Mouse (Mus musculus) forebrain, embryonic 15.5 days (tissue): Measurements from ENCODE around the gene Syt7. TPM values are rescaled to one million over a fixed set of nuclear protein-coding genes. Genes with fewer than 3 reads are reported as not detected.
A peak's percentile ranks its signal among the peaks of the same experiment; 100 is the strongest.

ENCODE experiments used
- ATAC-seq: fragments of 200-750 bp; cut with Nextera tagmentation; replicated peaks from 2 replicates; pipeline ENCODE4 v1.8.0; 2017; ENCODE audit warnings: mild to moderate bottlenecking, moderate TSS enrichment, moderate library complexity
- H3K27ac ChIP-seq: fragments of 300-500 bp; sonication (generic); replicated peaks from 2 replicates; pipeline ENCODE4 v1.5.1; 2015; ENCODE audit warnings: mild to moderate bottlenecking, inconsistent platforms
- H3K27me3 ChIP-seq: fragments of 300-500 bp; sonication (generic); 2 replicates; pipeline ENCODE4 v1.6.1; 2015; ENCODE audit warnings: inconsistent platforms
- H3K36me3 ChIP-seq: fragments of 300-500 bp; sonication (generic); 2 replicates; pipeline ENCODE4 v1.6.1; 2015; ENCODE audit warnings: mild to moderate bottlenecking, inconsistent platforms
- H3K4me1 ChIP-seq: fragments of 300-500 bp; sonication (generic); 2 replicates; pipeline ENCODE4 v1.6.1; 2015; ENCODE audit warnings: inconsistent platforms
- H3K4me2 ChIP-seq: fragments of 300-500 bp; sonication (generic); replicated peaks from 2 replicates; pipeline ENCODE4 v1.6.1; 2015; ENCODE audit warnings: mild to moderate bottlenecking, inconsistent platforms
- H3K4me3 ChIP-seq: fragments of 300-500 bp; sonication (generic); 2 replicates; pipeline ENCODE4 v1.5.1; 2015; ENCODE audit warnings: mild to moderate bottlenecking, inconsistent platforms
- H3K9ac ChIP-seq: fragments of 300-500 bp; sonication (generic); replicated peaks from 2 replicates; pipeline ENCODE4 v1.6.1; 2015; ENCODE audit warnings: mild to moderate bottlenecking, inconsistent platforms
- H3K9me3 ChIP-seq: fragments of 300-500 bp; sonication (generic); 2 replicates; pipeline ENCODE4 v1.6.1; 2016; ENCODE audit warnings: inconsistent platforms
- WGBS: fragments of 180-500 bp; shearing (Covaris S2); methylation state at CpG from one replicate; pipeline ENCODE4 v1.1.7; 2015; ENCODE audit warnings: mixed read lengths; 5-methylcytosine and 5-hydroxymethylcytosine counted together
- polyA plus RNA-seq: library from polyadenylated mRNA; unstranded; fragments of >200 nt; fragmentation: Nextera tagmentation; extraction: Ambion mirVana; gene quantifications from 2 replicates; pipeline ENCODE4 v1.2.1, GENCODE M21; 2015

The Syt7 gene
- polyA plus RNA-seq, 1 experiment from 2014 or later, result 8.9 TPM

DNA sequence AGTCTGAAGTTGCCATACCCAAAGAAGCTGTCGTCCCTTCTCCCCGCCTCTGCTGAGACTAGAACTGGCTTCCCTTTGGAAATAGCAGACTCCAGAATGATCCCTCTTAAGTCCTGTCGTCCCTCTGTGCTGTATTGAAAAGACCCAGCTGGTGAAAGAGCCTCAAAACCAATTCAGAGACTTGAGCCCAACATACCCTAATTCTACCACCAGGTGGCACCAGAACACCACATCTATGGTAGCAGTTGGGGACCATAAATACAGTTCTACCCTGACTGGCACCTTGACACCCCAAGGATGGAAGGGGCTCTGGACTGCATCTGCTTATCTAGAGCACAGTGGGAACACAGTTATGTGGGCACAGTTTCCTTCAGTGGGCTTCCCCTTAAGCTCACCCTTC is 60.8 kb downstream of the Syt7 start:
- Histone ChIP-seq H3K4me1 (no peaks in the 10 kb centered on the region), H3K4me3 (no peak overlapping the region), H3K9ac (no peak overlapping the region), H3K27ac (no peak overlapping the region), H3K4me2 (no peak overlapping the region), H3K9me3 (no peaks in the 10 kb centered on the region), H3K36me3 (peaks cover 9% of the 10 kb centered on the region), H3K27me3 (peaks cover 6% of the 10 kb centered on the region; the same call in 1 of the 2 replicates)
- 7% methylated on average over 3 of the region's 3 CpGs for WGBS
- peak; percentile 53 for ATAC-seq

- 79% methylated on average over 4 of the region's 4 CpGs for WGBS
- Histone ChIP-seq H3K4me2 (no peak overlapping the region), H3K4me1 (peaks cover 24% of the 10 kb centered on the region)
Observed at GRCm38 (mm10) chr19:10454718-10455436, 66.0 kb downstream of the Syt7 start.

GRCm38 (mm10) chr19:10455437-10455806 is 66.5 kb downstream of the Syt7 start:
- Histone ChIP-seq H3K36me3 (no peaks in the 10 kb centered on the region), H3K27ac (no peak overlapping the region), H3K27me3 (peaks cover 54% of the 10 kb centered on the region), H3K4me3 (no peak overlapping the region), H3K4me1 (peaks cover 24% of the 10 kb centered on the region), H3K4me2 (no peak overlapping the region), H3K9me3 (no peaks in the 10 kb centered on the region), H3K9ac (no peak overlapping the region)
- ATAC-seq, result no peak
- WGBS, result 71% methylated on average over 3 of the region's 3 CpGs

More at GRCm38 (mm10) chr19:10454718-10455436, 66.0 kb downstream of the Syt7 start:
- no peak for ATAC-seq
- Histone ChIP-seq H3K9me3 (no peaks in the 10 kb centered on the region), H3K4me3 (no peak overlapping the region), H3K27ac (no peak overlapping the region), H3K36me3 (no peaks in the 10 kb centered on the region), H3K9ac (no peak overlapping the region), H3K27me3 (peaks cover 52% of the 10 kb centered on the region)

GRCm38 (mm10) chr19:10456752-10457483 is 68.0 kb downstream of the Syt7 start, which contains the start of gene Lrrc10b:
Lrrc10b (minus strand) TSS chr19:10457473.
- Histone ChIP-seq H3K9ac (peak within 1 kb of the TSS; percentile 41), H3K36me3 (no peaks in the 10 kb centered on the region), H3K4me1 (peaks cover 24% of the 10 kb centered on the region), H3K9me3 (no peaks in the 10 kb centered on the region), H3K4me3 (peak within 1 kb of the TSS; percentile 52), H3K4me2 (peak within 1 kb of the TSS; percentile 85), H3K27ac (peak within 1 kb of the TSS; percentile 59), H3K27me3 (peaks cover 60% of the 10 kb centered on the region)
- peak; percentile 77 for ATAC-seq
- WGBS, result under 1% methylated on average over 89 of the region's 96 CpGs

- Histone ChIP-seq H3K36me3 (no peaks in the 10 kb centered on the region), H3K27me3 (peaks cover 60% of the 10 kb centered on the region), H3K4me3 (peak overlapping the region; percentile 52), H3K4me2 (peak overlapping the region; percentile 85), H3K4me1 (peaks cover 24% of the 10 kb centered on the region), H3K9me3 (no peaks in the 10 kb centered on the region), H3K27ac (no peak overlapping the region), H3K9ac (peak overlapping the region; percentile 41; the same call in 1 of the 2 replicates)
- ATAC-seq, result peak; percentile 90
- under 1% methylated on average over 33 of the region's 34 CpGs for WGBS
Observed at GRCm38 (mm10) chr19:10457484-10457800, 68.6 kb downstream of the Syt7 start.

DNA sequence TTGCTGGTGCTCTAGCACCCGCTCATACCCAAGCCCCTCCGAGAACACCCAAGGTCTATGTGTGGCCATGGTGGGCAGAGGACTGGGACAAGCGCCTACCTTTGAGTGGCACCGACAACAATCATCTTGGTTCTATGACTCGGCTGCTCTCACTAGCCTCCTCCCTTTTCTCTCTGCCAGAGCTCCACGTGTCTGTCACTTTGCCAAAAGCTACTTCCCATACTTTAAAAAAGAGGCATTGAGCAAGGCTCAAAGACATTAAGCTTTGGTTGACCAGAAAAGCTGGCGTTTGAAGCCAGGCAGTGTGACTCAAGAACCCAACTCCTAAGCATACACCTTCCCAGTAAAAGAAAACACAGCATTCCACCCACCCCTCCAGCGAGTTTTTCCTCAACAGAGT is 69.2 kb downstream of the Syt7 start:
- H3K9ac ChIP-seq, result no peak overlapping the region
- peak; percentile 16 for ATAC-seq
- H3K4me3 ChIP-seq, result peak overlapping the region; percentile 52
- no peak overlapping the region for H3K27ac ChIP-seq
- no peaks in the 10 kb centered on the region for H3K9me3 ChIP-seq
- no peaks in the 10 kb centered on the region for H3K36me3 ChIP-seq
- peaks cover 60% of the 10 kb centered on the region for H3K27me3 ChIP-seq
- 13% methylated on average over 8 of the region's 8 CpGs for WGBS
- peaks cover 24% of the 10 kb centered on the region for H3K4me1 ChIP-seq
- peak overlapping the region; percentile 85 for H3K4me2 ChIP-seq

DNA sequence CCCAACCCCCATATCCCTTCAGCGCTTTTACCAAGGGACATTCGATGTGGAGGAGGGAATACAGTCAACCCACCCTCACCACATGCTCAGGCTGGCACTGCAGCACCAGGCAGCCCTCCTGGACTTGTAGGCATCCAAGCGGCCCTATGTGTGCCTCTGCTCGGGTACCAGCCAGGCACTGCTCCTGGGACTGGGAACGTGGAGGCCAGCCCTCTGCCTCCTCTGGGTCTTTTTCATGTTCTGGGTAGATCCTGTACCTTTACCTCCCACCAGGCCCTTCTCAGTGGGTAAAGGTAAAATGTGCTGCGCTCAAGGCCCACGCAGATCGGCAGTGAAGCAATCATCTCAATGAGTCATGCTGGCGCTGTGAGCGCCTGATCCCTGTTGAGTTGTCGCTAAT is 71.0 kb downstream of the Syt7 start:
- Histone ChIP-seq H3K4me3 (no peak overlapping the region), H3K9ac (no peak overlapping the region), H3K36me3 (no peaks in the 10 kb centered on the region), H3K4me2 (no peak overlapping the region), H3K4me1 (peaks cover 24% of the 10 kb centered on the region), H3K9me3 (no peaks in the 10 kb centered on the region), H3K27ac (no peak overlapping the region), H3K27me3 (peaks cover 57% of the 10 kb centered on the region)
- 52% methylated on average over 11 of the region's 11 CpGs for WGBS
- ATAC-seq, result no peak

GRCm38 (mm10) chr19:10461584-10461983 is 72.7 kb downstream of the Syt7 start:
- H3K4me3 ChIP-seq, result no peak overlapping the region
- H3K27me3 ChIP-seq, result peaks cover 40% of the 10 kb centered on the region
- no peak overlapping the region for H3K9ac ChIP-seq
- H3K4me1 ChIP-seq, result peaks cover 18% of the 10 kb centered on the region
- H3K27ac ChIP-seq, result no peak overlapping the region
- no peaks in the 10 kb centered on the region for H3K36me3 ChIP-seq
- no peak for ATAC-seq
- H3K4me2 ChIP-seq, result no peak overlapping the region
- no peaks in the 10 kb centered on the region for H3K9me3 ChIP-seq
- WGBS, result 50% methylated on average over 7 of the region's 7 CpGs

DNA sequence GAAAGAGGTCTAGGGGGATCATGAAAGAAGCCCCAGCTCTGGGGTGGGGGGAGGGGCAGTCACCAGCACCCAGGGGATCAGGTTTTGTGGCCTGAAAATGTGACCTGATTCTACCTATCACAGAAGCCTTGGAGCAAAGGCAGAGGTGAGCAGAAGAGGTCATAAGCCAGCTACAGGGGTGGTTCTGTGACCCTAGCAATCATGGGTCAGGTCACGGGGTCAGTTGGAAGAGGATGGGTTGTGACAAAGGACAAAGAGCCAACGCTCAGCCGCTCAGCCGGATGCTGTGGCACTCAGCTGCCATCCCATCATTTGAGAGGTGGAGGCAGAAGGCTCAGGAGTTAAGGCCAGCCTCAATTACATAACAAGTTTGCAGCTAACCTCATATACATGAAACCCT is 75.5 kb downstream of the Syt7 start:
- no peaks in the 10 kb centered on the region for H3K9me3 ChIP-seq
- no peaks in the 10 kb centered on the region for H3K36me3 ChIP-seq
- H3K4me2 ChIP-seq, result no peak overlapping the region
- H3K9ac ChIP-seq, result no peak overlapping the region
- no peak for ATAC-seq
- peaks cover 18% of the 10 kb centered on the region; the same call in 1 of the 2 replicates for H3K27me3 ChIP-seq
- no peaks in the 10 kb centered on the region for H3K4me1 ChIP-seq
- H3K27ac ChIP-seq, result no peak overlapping the region
- 21% methylated on average over 4 of the region's 4 CpGs for WGBS
- no peak overlapping the region for H3K4me3 ChIP-seq

GRCm38 (mm10) chr19:10469171-10469658 is 80.3 kb downstream of the Syt7 start:
- H3K27ac ChIP-seq, result no peak overlapping the region
- no peaks in the 10 kb centered on the region for H3K4me1 ChIP-seq
- WGBS, result 64% methylated on average over 8 of the region's 8 CpGs
- H3K27me3 ChIP-seq, result no peaks in the 10 kb centered on the region
- no peak overlapping the region for H3K4me2 ChIP-seq
- H3K9me3 ChIP-seq, result no peaks in the 10 kb centered on the region
- ATAC-seq, result no peak
- H3K4me3 ChIP-seq, result no peak overlapping the region
- no peak overlapping the region for H3K9ac ChIP-seq
- H3K36me3 ChIP-seq, result no peaks in the 10 kb centered on the region

DNA sequence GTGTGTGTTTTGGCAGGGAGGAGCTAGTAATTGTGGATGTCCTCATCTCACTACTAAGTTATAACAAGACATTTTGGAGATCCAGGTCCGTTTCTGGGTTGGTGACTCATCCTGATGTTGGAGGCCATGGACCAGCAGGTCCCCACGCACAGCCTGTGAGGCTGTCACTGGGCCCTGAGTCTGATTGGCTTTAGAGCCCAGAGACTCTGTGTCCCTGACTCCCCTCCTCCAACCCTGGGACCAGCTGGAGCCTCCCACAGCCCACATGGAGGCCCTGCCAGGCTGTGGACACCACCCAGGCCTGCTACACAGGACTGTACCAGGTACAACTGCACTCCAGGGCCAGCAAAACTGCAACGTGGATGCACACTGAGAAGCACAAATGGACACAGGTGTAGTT is 84.1 kb downstream of the Syt7 start:
- H3K4me1 ChIP-seq, result no peaks in the 10 kb centered on the region
- H3K4me3 ChIP-seq, result no peak overlapping the region
- WGBS, result 77% methylated on average over 3 of the region's 3 CpGs
- H3K9ac ChIP-seq, result no peak overlapping the region
- no peak overlapping the region for H3K4me2 ChIP-seq
- ATAC-seq, result no peak
- H3K27me3 ChIP-seq, result no peaks in the 10 kb centered on the region
- no peak overlapping the region for H3K27ac ChIP-seq
- H3K9me3 ChIP-seq, result no peaks in the 10 kb centered on the region
- H3K36me3 ChIP-seq, result no peaks in the 10 kb centered on the region

- 16% methylated on average over 6 of the region's 6 CpGs for WGBS
- Histone ChIP-seq H3K27me3 (no peaks in the 10 kb centered on the region), H3K36me3 (no peaks in the 10 kb centered on the region), H3K9me3 (no peaks in the 10 kb centered on the region), H3K4me1 (no peaks in the 10 kb centered on the region), H3K27ac (no peak overlapping the region), H3K9ac (no peak overlapping the region), H3K4me3 (no peak overlapping the region), H3K4me2 (no peak overlapping the region)
- ATAC-seq, result no peak
Observed at GRCm38 (mm10) chr19:10473779-10474178, 84.9 kb downstream of the Syt7 start.
